Mouse (Mus musculus) left cerebral cortex, postnatal 25 days (tissue): ENCODE results near the gene Arl15. TPM values are rescaled to one million over a fixed set of nuclear protein-coding genes. Genes with fewer than 3 reads are reported as not detected.

Source experiments
- DNase-seq, 2 experiments: peaks; one replicate each; pipeline ENCODE4 v3.0.0; 2022; ENCODE audit warnings: low spot score in 2 of 2, mixed read lengths in 1 of 2
- intact Hi-C: fragments of 180-260 bp; cut with DNase I; formaldehyde crosslinking; loops from one replicate; pipeline ENCODE4 v1.15.1; 2025
- total RNA-seq, 2 experiments: library from RNA; stranded (reverse); gene quantifications; 2 replicates each; pipeline ENCODE4 v1.2.3; 2021

Arl15 gene
- total RNA-seq, 2 experiments from 2014 or later = 33.7 to 40.8 TPM

- DNase-seq = peak; percentile 49 to 59
- intact Hi-C loops = loop anchor here (2.0 to 10.0 kb wide), 3 partner anchors 385 to 719 kb away; no protein-coding TSS in a partner anchor
Measured at GRCm38 (mm10) chr13:114075724-114076384, 281.5 kb downstream of the Arl15 start.

- no peak for DNase-seq
Measured at GRCm38 (mm10) chr13:114077181-114077580, 282.9 kb downstream of the Arl15 start.

GRCm38 (mm10) chr13:114077584-114078270, 283.4 kb downstream of the Arl15 start:
- intact Hi-C loops = loop anchor here (2.0 to 10.0 kb wide), 3 partner anchors 383 to 717 kb away; no protein-coding TSS in a partner anchor

More at GRCm38 (mm10) chr13:114077181-114077580, 282.9 kb downstream of the Arl15 start:
- intact Hi-C loops = loop anchor here (2.0 to 10.0 kb wide), 3 partner anchors 384 to 718 kb away; no protein-coding TSS in a partner anchor

GRCm38 (mm10) chr13:114078851-114079250, 284.5 kb downstream of the Arl15 start:
- intact Hi-C loops = loop anchor here (5.0 to 10.0 kb wide), 2 partner anchors 678 to 716 kb away; no protein-coding TSS in a partner anchor
- DNase-seq = no peak

More at GRCm38 (mm10) chr13:114077584-114078270, 283.4 kb downstream of the Arl15 start:
- no peak for DNase-seq

- intact Hi-C loops = loop anchor here (5.0 to 10.0 kb wide), 4 partner anchors 225 to 715 kb away; no protein-coding TSS in a partner anchor
Measured at GRCm38 (mm10) chr13:114079751-114080150, 285.4 kb downstream of the Arl15 start.

GRCm38 (mm10) chr13:114080491-114080890, 286.2 kb downstream of the Arl15 start:
- DNase-seq = no peak
- intact Hi-C loops = loop anchor here (5.0 to 10.0 kb wide), 2 partner anchors 224 to 442 kb away; no protein-coding TSS in a partner anchor

More at GRCm38 (mm10) chr13:114079751-114080150, 285.4 kb downstream of the Arl15 start:
- DNase-seq = no peak

- no peak for DNase-seq
- intact Hi-C loops = loop anchor here (2.0 to 10.0 kb wide), 3 partner anchors 55 to 439 kb away; no protein-coding TSS in a partner anchor
Measured at GRCm38 (mm10) chr13:114083570-114084138, 289.3 kb downstream of the Arl15 start.

GRCm38 (mm10) chr13:114085442-114085841, 291.1 kb downstream of the Arl15 start:
- intact Hi-C loops = loop anchor here (2.0 to 10.0 kb wide), 2 partner anchors 53 to 219 kb away; no protein-coding TSS in a partner anchor
- DNase-seq = peak; percentile 34 to 92

GRCm38 (mm10) chr13:114086325-114086724, 292.0 kb downstream of the Arl15 start:
- intact Hi-C loops = loop anchor here (2.0 to 10.0 kb wide), 2 partner anchors 150 to 218 kb away; no protein-coding TSS in a partner anchor
- DNase-seq = no peak

- no peak for DNase-seq
- intact Hi-C loops = loop anchor here (2.0 to 10.0 kb wide), 2 partner anchors 150 to 218 kb away; no protein-coding TSS in a partner anchor
Measured at GRCm38 (mm10) chr13:114086801-114087200, 292.5 kb downstream of the Arl15 start.

- intact Hi-C loops = loop anchor here (2.0 to 10.0 kb wide), 2 partner anchors 149 to 217 kb away; no protein-coding TSS in a partner anchor
Measured at GRCm38 (mm10) chr13:114087696-114088465, 293.6 kb downstream of the Arl15 start.

GRCm38 (mm10) chr13:114090786-114091185, 296.5 kb downstream of the Arl15 start:
- intact Hi-C loops = no loop called here
- DNase-seq = no peak

More at GRCm38 (mm10) chr13:114087696-114088465, 293.6 kb downstream of the Arl15 start:
- DNase-seq = no peak

- intact Hi-C loops = no loop called here
- DNase-seq = no peak
Measured at GRCm38 (mm10) chr13:114091231-114091630, 296.9 kb downstream of the Arl15 start.

GRCm38 (mm10) chr13:114094151-114094875, 300.0 kb downstream of the Arl15 start:
- intact Hi-C loops = no loop called here
- DNase-seq = no peak

GRCm38 (mm10) chr13:114095440-114095839, 301.1 kb downstream of the Arl15 start:
- intact Hi-C loops = no loop called here
- DNase-seq = no peak

GRCm38 (mm10) chr13:114096386-114096785, 302.1 kb downstream of the Arl15 start:
- intact Hi-C loops = no loop called here
- DNase-seq = no peak

- intact Hi-C loops = no loop called here
- DNase-seq = peak in 1 of 2 experiments; percentile 43
Measured at GRCm38 (mm10) chr13:114101155-114101554, 306.9 kb downstream of the Arl15 start.

- DNase-seq = no peak
- intact Hi-C loops = no loop called here
Measured at GRCm38 (mm10) chr13:114106083-114106482, 311.8 kb downstream of the Arl15 start.
